Mouse (Mus musculus) forebrain, embryonic 14.5 days (tissue): ENCODE results near the gene Irf2bp2. TPM values are rescaled to one million over a fixed set of nuclear protein-coding genes. Genes with fewer than 3 reads are reported as not detected.

ENCODE experiments used
- ATAC-seq: fragments of 200-750 bp; cut with Nextera tagmentation; 2 replicates; pipeline ENCODE4 v1.8.0; 2017; ENCODE audit warnings: mild to moderate bottlenecking, moderate library complexity
- DNase-seq: peaks from one replicate; pipeline ENCODE4 v3.0.0-alpha.2; 2015; ENCODE audit warnings: low spot score
- H3K27ac ChIP-seq: fragments of 300-500 bp; sonication (generic); 2 replicates; pipeline ENCODE4 v1.5.1; 2014; ENCODE audit warnings: low read depth, mild to moderate bottlenecking, control low read depth, low read length, moderate library complexity
- H3K27me3 ChIP-seq: fragments of 300-500 bp; sonication (generic); replicated peaks from 2 replicates; pipeline ENCODE4 v1.6.1; 2014; ENCODE audit warnings: low read length, control low read depth, mixed read lengths; ENCODE audit not compliant: control insufficient read depth, insufficient read depth
- H3K36me3 ChIP-seq: fragments of 300-500 bp; sonication (generic); 2 replicates; pipeline ENCODE4 v1.6.1; 2014; ENCODE audit warnings: low read length, control low read depth; ENCODE audit not compliant: control insufficient read depth, insufficient read depth
- H3K4me1 ChIP-seq: fragments of 300-500 bp; sonication (generic); 2 replicates; pipeline ENCODE4 v1.6.1; 2014; ENCODE audit warnings: antibody characterized with exemption, low read length, control low read depth; ENCODE audit not compliant: control insufficient read depth, insufficient read depth
- H3K4me2 ChIP-seq: fragments of 300-500 bp; sonication (generic); 2 replicates; pipeline ENCODE4 v1.6.1; 2014; ENCODE audit warnings: mild to moderate bottlenecking, control low read depth, low read length
- H3K4me3 ChIP-seq: fragments of 300-500 bp; sonication (generic); 2 replicates; pipeline ENCODE4 v1.5.1; 2014; ENCODE audit warnings: low read depth, low read length, control low read depth
- H3K9ac ChIP-seq: fragments of 300-500 bp; sonication (generic); 2 replicates; pipeline ENCODE4 v1.6.1; 2014; ENCODE audit warnings: mild to moderate bottlenecking, low read length, control low read depth, moderate library complexity
- H3K9me3 ChIP-seq: fragments of 300-500 bp; sonication (generic); replicated peaks from 2 replicates; pipeline ENCODE4 v1.6.1; 2016; ENCODE audit warnings: low read length, control low read depth, mixed read lengths; ENCODE audit not compliant: control insufficient read depth
- WGBS: fragments of 180-500 bp; shearing (Covaris S2); extraction: QIAGEN DNeasy Blood & Tissue Kit; methylation state at CpG from one replicate; pipeline ENCODE4 v1.1.7; 2014; 5-methylcytosine and 5-hydroxymethylcytosine counted together
- polyA plus RNA-seq: library from polyadenylated mRNA; unstranded; fragments of >200 nt; fragmentation: Nextera tagmentation; extraction: Ambion mirVana; gene quantifications from 2 replicates; pipeline ENCODE4 v1.2.1, GENCODE M21; 2014

Irf2bp2 gene
- polyA plus RNA-seq, 1 experiment from 2014 or later = 8.3 TPM

DNA sequence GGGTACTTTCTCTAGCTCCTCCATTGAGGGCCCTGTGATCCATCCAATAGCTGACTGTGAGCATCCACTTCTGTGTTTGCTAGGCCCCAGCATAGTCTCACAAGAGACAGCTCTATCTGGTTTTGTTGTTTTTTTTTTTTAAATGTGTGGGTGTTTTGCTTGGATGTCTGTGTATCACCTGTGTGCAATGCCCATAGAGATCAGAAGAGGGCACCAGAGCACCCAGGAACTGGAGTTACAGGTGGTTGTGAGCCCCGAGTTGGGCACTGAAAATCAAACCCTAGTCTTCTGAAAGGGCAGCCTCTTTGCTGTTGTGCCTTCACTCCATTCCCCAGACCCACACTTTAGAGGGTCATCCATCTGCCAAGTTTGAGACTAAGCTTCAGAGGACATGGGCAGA is 13.7 kb downstream of the Irf2bp2 start:
- no peaks in the 10 kb centered on the region for H3K36me3 ChIP-seq
- H3K27me3 ChIP-seq = no peaks in the 10 kb centered on the region
- no peak overlapping the region for H3K9ac ChIP-seq
- no peak for ATAC-seq
- WGBS = 94% methylated on average over 1 of the region's 1 CpGs
- H3K4me1 ChIP-seq = peaks cover 16% of the 10 kb centered on the region
- H3K9me3 ChIP-seq = no peaks in the 10 kb centered on the region
- no peak overlapping the region for H3K4me3 ChIP-seq
- H3K4me2 ChIP-seq = no peak overlapping the region
- no peak overlapping the region for H3K27ac ChIP-seq
- DNase-seq = no peak

DNA sequence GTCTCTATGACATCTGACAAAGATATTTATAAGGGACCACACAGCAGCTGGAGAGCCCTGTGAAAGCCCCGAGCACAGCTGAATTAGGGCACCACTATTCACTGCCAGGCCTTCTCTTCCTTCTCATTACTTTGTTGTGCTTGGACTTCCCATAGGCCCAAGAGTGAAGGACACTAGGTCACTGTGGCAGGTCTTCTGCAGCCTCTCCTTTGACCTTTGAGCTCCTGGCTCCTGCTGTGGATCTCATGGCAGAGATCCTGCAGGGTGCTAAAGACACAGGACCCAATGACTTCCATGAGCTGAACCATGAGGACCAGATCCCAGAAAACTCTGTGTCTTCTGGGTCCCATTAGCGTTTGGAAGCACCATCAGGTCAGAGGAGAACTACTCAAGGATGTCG is 15.1 kb downstream of the Irf2bp2 start:
- Histone ChIP-seq H3K4me1 (peaks cover 6% of the 10 kb centered on the region; the same call in 1 of the 2 replicates), H3K9ac (no peak overlapping the region), H3K9me3 (no peaks in the 10 kb centered on the region), H3K27ac (no peak overlapping the region), H3K4me3 (no peak overlapping the region), H3K27me3 (no peaks in the 10 kb centered on the region), H3K4me2 (no peak overlapping the region), H3K36me3 (no peaks in the 10 kb centered on the region)
- no peak for ATAC-seq
- 96% methylated on average over 3 of the region's 3 CpGs for WGBS
- DNase-seq = no peak

DNA sequence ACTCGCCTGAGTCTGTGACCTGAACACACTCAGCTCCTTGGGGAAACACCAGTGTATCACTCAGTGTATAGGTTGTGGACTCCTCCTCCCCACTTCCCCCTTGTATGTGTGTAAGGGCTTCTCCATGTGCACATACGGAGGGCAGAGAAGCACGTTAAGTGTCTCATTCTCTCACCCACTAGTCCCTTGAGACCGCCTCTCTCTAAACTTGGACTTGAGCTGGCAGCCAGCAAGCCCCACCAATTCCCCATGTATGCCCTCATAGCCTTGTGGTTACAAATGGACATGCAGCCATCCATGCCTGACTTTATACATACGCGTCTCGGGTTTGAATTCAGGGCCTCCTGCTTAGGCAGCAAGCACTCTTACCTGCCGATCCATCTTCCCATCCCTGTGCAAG is 16.9 kb downstream of the Irf2bp2 start:
- Histone ChIP-seq H3K27me3 (no peaks in the 10 kb centered on the region), H3K4me3 (no peak overlapping the region), H3K9ac (no peak overlapping the region), H3K4me2 (no peak overlapping the region), H3K36me3 (no peaks in the 10 kb centered on the region), H3K9me3 (no peaks in the 10 kb centered on the region), H3K4me1 (no peaks in the 10 kb centered on the region), H3K27ac (no peak overlapping the region)
- ATAC-seq (no peak), DNase-seq (no peak)
- WGBS = 90% methylated on average over 8 of the region's 8 CpGs

DNA sequence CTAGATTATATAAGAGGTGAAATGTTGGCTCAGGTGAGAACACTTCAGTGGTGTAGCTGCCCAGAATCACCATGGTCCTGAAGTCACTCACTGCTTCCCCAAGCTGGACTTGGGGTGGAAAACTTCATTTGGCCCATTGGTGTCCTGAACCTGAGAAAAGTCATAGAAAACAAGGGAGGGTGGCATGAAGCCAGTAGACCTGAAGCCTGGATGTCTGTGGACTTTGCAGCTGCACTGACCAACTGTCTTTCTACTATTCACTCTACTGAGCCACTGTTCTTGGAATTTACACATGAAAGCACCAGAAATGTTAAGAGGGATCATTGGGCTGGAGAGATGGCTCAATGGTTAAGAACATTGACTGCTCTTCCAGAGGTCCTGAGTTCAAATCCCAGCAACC is 17.7 kb downstream of the Irf2bp2 start:
- no peak overlapping the region for H3K4me2 ChIP-seq
- DNase-seq = no peak
- H3K9me3 ChIP-seq = no peaks in the 10 kb centered on the region
- H3K27ac ChIP-seq = no peak overlapping the region
- ATAC-seq = no peak
- H3K4me1 ChIP-seq = no peaks in the 10 kb centered on the region
- no peaks in the 10 kb centered on the region for H3K36me3 ChIP-seq
- no peak overlapping the region for H3K9ac ChIP-seq
- no peaks in the 10 kb centered on the region for H3K27me3 ChIP-seq
- no peak overlapping the region for H3K4me3 ChIP-seq

DNA sequence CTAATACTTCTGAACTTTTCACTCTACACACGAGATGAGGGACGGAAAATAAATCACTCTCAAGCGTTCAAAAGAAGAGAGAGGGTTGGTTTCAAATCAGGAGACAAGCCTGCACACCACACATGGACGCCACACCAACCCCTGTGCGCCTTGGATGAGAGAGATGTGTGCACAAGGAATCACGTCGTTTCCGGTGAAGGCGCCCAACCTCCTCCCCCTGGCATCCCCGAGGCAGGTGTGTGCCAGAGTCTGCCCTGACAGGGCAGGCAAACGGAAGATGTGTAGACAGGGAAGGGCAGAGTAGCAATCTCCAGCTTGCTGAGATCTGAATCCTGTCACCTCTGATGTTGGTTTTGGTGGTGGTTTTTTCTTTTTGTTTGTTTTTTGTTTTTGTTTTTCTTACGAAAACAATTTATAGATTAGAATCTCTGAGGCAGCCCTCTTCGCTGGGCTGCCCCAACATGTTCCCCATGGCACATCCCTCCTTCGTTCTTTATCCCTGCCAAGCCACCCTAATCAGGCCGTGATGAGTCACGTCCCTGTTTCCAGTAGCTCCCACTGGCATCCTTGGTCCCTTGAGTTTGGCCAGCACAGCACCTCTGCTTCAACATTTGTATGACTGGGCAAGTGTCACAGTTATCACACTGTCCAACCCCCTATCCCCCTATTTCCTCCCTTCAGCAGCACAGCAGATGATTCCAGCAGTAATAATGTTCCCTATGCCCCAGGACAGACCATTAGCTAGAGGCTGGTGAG is 18.7 kb downstream of the Irf2bp2 start:
- H3K36me3 ChIP-seq = no peaks in the 10 kb centered on the region
- 88% methylated on average over 16 of the region's 16 CpGs for WGBS

DNA sequence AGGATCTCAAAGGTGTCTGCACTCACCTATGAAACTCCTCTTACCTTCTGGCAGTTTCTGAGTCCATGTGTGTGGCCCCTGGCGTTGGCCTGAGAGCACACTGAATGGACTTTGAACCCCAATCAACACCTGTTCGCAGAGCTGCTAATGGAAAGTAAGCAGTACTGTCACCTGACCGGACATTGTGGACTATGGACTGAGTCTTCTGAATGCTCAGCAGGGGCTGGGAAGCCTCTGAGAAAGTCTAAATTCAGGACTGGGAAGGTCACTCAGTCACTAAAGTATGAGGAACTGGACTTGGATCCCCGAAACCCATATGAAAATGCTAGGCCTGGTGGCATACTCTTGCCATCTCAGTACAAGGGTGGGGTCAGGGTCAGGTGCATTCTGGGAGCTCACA is 19.9 kb downstream of the Irf2bp2 start:
- 91% methylated on average over 4 of the region's 4 CpGs for WGBS
- no peaks in the 10 kb centered on the region for H3K36me3 ChIP-seq
- H3K4me3 ChIP-seq = no peak overlapping the region
- peaks cover 5% of the 10 kb centered on the region; the same call in 1 of the 2 replicates for H3K4me1 ChIP-seq
- ATAC-seq = no peak
- no peak overlapping the region for H3K9ac ChIP-seq
- no peaks in the 10 kb centered on the region for H3K27me3 ChIP-seq
- H3K4me2 ChIP-seq = no peak overlapping the region
- H3K27ac ChIP-seq = no peak overlapping the region
- H3K9me3 ChIP-seq = no peaks in the 10 kb centered on the region
- no peak for DNase-seq

More for the DNA sequence above, 18.7 kb downstream of the Irf2bp2 start:
- no peak overlapping the region for H3K9ac ChIP-seq
- H3K4me2 ChIP-seq = no peak overlapping the region
- no peak overlapping the region for H3K4me3 ChIP-seq
- H3K9me3 ChIP-seq = no peaks in the 10 kb centered on the region
- no peak for ATAC-seq
- no peaks in the 10 kb centered on the region; the same call in 1 of the 2 replicates for H3K4me1 ChIP-seq
- DNase-seq = no peak
- H3K27ac ChIP-seq = no peak overlapping the region
- H3K27me3 ChIP-seq = no peaks in the 10 kb centered on the region

DNA sequence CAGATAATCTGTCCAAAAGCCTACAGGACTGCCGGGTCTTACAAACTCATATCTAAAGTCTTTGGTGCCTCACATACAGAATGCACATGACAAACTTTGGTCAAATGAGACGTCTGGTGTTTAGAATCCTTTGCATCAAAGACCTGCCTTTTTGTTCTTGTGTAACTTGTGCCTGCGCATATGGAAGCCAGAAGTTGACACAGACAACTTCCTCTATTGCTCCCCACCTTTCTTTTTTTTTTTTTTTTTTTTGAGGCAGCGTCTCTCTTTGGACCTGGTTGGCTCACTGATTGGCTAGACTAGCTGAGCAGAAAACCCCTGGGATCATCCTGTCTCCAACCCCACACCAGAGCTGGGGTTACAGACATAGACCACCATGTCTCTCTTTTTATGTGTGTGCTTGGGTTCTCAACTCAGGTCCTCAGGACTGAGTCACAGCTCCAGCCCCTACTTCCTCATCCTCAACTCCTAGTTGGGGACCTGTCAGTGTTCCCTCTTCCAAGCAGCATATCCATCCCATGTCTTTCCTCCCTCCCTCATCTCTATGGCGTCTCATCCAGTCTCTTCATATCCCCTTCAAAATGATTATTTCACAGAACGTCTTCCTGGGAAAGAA is 20.6 kb downstream of the Irf2bp2 start:
- Histone ChIP-seq H3K4me3 (no peak overlapping the region), H3K27me3 (no peaks in the 10 kb centered on the region), H3K36me3 (no peaks in the 10 kb centered on the region), H3K9me3 (no peaks in the 10 kb centered on the region), H3K27ac (no peak overlapping the region), H3K4me1 (peaks cover 5% of the 10 kb centered on the region; the same call in 1 of the 2 replicates), H3K9ac (no peak overlapping the region), H3K4me2 (no peak overlapping the region)
- ATAC-seq (no peak), DNase-seq (no peak)
- 94% methylated on average over 6 of the region's 6 CpGs for WGBS

DNA sequence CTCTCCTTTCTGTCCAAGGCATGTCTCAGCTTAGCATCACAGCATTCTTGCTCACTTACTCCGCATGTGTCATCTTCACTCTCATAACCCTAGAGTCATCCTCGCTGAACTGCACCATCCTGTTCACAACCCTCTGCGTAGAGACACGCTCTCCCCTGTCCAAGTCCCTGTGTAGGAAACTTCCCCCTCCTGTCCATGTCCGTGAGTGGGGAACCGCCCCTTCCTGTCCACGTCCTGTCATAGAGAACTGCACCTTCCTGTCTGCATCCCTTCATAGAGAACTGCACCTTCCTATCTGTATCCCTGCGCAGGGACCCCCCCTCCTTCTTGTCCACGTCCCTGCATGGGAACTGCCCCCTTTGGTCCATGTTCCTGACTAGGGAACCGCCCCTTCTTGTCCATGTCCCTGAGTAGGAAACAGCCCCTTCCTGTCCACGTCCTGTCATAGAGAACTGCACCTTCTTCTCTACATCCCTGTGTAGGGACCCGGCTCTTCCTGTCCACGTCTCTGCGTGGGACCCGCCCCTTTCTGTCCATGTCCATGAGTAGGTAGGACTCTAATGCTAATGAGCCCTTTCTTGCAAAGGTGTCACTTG is 22.6 kb downstream of the Irf2bp2 start:
- Histone ChIP-seq H3K27me3 (no peaks in the 10 kb centered on the region), H3K36me3 (no peaks in the 10 kb centered on the region), H3K4me1 (peaks cover 18% of the 10 kb centered on the region; the same call in 1 of the 2 replicates), H3K9me3 (no peaks in the 10 kb centered on the region), H3K4me3 (no peak overlapping the region), H3K4me2 (no peak overlapping the region), H3K9ac (no peak overlapping the region), H3K27ac (no peak overlapping the region)
- no peak for DNase-seq
- no peak for ATAC-seq
- WGBS = 90% methylated on average over 15 of the region's 15 CpGs

DNA sequence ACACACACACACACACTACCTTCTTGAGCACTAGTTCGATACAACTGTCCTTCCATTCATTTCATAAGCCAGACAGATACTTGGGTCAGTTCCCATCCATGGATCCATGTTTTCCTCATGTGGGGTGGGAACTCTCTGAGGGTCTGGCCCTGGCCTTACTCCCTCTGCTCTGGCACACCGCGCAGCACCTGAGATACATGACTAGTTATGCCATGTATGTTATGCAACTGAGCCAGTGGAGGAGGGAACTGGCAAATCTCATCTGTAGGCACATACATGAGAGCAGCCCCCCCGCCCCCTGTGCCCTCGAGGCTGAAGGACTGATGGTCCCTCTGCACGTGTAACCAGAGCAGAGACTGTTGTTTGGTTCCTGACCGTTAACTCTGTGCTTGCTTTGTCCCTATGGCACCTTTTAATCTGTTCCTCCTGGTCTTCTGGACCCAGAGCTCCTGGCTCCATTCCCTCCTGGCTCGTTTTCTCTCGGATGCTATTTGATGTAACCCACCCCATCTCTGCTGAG is 23.2 kb downstream of the Irf2bp2 start:
- H3K9ac ChIP-seq = no peak overlapping the region
- no peak overlapping the region for H3K27ac ChIP-seq
- H3K27me3 ChIP-seq = no peaks in the 10 kb centered on the region
- DNase-seq (no peak), ATAC-seq (no peak)
- H3K36me3 ChIP-seq = no peaks in the 10 kb centered on the region
- H3K9me3 ChIP-seq = no peaks in the 10 kb centered on the region
- no peak overlapping the region for H3K4me2 ChIP-seq
- WGBS = 74% methylated on average over 9 of the region's 9 CpGs
- peaks cover 21% of the 10 kb centered on the region; the same call in 1 of the 2 replicates for H3K4me1 ChIP-seq
- no peak overlapping the region for H3K4me3 ChIP-seq
